Mouse (Mus musculus) T-cell, adult 2 months (primary cell): ENCODE results near the gene Add2.
"Not testable (repeated sequence)": the region's sequence is repeated elsewhere in the genome, so short reads cannot be mapped to it uniquely, and the experiment has no call there.

Experiments used
- DNase-seq: peaks from one replicate; pipeline ENCODE4 v3.0.0; 2022; ENCODE audit warnings: low spot score

The Add2 gene

GRCm38 (mm10) chr6:86028601-86029322 is at the start of gene Add2:
Gene Add2, plus strand, starts transcription at chr6:86028681.
- no peak for DNase-seq

- not testable (repeated sequence) for DNase-seq
Observed at GRCm38 (mm10) chr6:85978736-85979135, 49.7 kb upstream of the Add2 start.

- no peak for DNase-seq
Observed at GRCm38 (mm10) chr6:85984351-85984750, 44.1 kb upstream of the Add2 start.

- not testable (repeated sequence) for DNase-seq
Observed at GRCm38 (mm10) chr6:85989570-85989969, 38.9 kb upstream of the Add2 start.

GRCm38 (mm10) chr6:85990774-85991173 is 37.7 kb upstream of the Add2 start:
- not testable (repeated sequence) for DNase-seq

GRCm38 (mm10) chr6:86003405-86003925 is 25.0 kb upstream of the Add2 start:
- DNase-seq = peak; percentile 40

- peak; percentile 74 for DNase-seq
Observed at GRCm38 (mm10) chr6:86004271-86005148, 24.0 kb upstream of the Add2 start.

GRCm38 (mm10) chr6:86009980-86010379 is 18.5 kb upstream of the Add2 start:
- peak; percentile 48 for DNase-seq

GRCm38 (mm10) chr6:86014812-86015211 is 13.7 kb upstream of the Add2 start:
- DNase-seq = not testable (repeated sequence)

GRCm38 (mm10) chr6:86015871-86016270 is 12.6 kb upstream of the Add2 start, which contains the start of gene Figla:
Gene Figla, plus strand, starts transcription at chr6:86016171.
- no peak for DNase-seq

GRCm38 (mm10) chr6:86016793-86017350 is 11.6 kb upstream of the Add2 start:
- no peak for DNase-seq

- DNase-seq = no peak
Observed at GRCm38 (mm10) chr6:86019415-86020237, 8.9 kb upstream of the Add2 start.

GRCm38 (mm10) chr6:86020948-86021347 is 7.5 kb upstream of the Add2 start:
- DNase-seq = peak; percentile 18

GRCm38 (mm10) chr6:86026632-86027292 is 1.7 kb upstream of the Add2 start:
- DNase-seq = no peak

GRCm38 (mm10) chr6:86028150-86028549 is 331 bp upstream of the Add2 start:
- no peak for DNase-seq

- no peak for DNase-seq
Observed at GRCm38 (mm10) chr6:86029323-86029713, 837 bp downstream of the Add2 start.

- no peak for DNase-seq
Observed at GRCm38 (mm10) chr6:86031527-86031926, 3.0 kb downstream of the Add2 start.

GRCm38 (mm10) chr6:86033635-86034034 is 5.2 kb downstream of the Add2 start:
- no peak for DNase-seq

GRCm38 (mm10) chr6:86038901-86039300 is 10.4 kb downstream of the Add2 start:
- no peak for DNase-seq

GRCm38 (mm10) chr6:86040140-86040539 is 11.7 kb downstream of the Add2 start:
- DNase-seq = no peak

- no peak for DNase-seq
Observed at GRCm38 (mm10) chr6:86047510-86047909, 19.0 kb downstream of the Add2 start.
